In genomic region chr9:115882627-115883200, GRCm38 (mm10) we compare ENCODE assay signal across 17 mouse cellular contexts. TPM values are rescaled to one million over a fixed set of nuclear protein-coding genes. Genes with fewer than 3 reads are reported as not detected.
"Had no signal": no experiment of that assay in that cellular context is flagged by ENCODE, and none has a peak within 500 bp of the region (broad histone marks: within the 10 kb centered on the region; RNA-seq: fewer than 3 reads in every experiment).

No protein-coding gene starts in this region.

- H3K27ac ChIP-seq: left cerebral cortex, adult 2 months; liver, embryonic 14.5 days; lung, embryonic 15.5 days had no signal

- H3K36me3 ChIP-seq: lung, embryonic 15.5 days had no signal

- DNase-seq: kidney, adult 11 months; kidney, adult 9 months; kidney, postnatal 25 days; layer of hippocampus, postnatal 36 days; lung, adult 18-20 months; lung, postnatal 10 days; lung, postnatal 36 days; midbrain, embryonic 14.5 days; thymus, adult 18-20 months; thymus, postnatal 36 days had no signal

- H3K4me3 ChIP-seq: left cerebral cortex, adult 2 months; lung, embryonic 15.5 days had no signal

- H3K4me2 ChIP-seq: lung, embryonic 15.5 days had no signal

- H3K9ac ChIP-seq: liver, embryonic 14.5 days; lung, embryonic 15.5 days had no signal

- H3K27me3 ChIP-seq: lung, embryonic 15.5 days had no signal

- H3K9me3 ChIP-seq: lung, embryonic 15.5 days had no signal

- H3K4me1 ChIP-seq: lung, embryonic 15.5 days had no signal

RNA-seq across cellular contexts. Expression of gene Gadl1, which starts 26.5 kb away (rescaled TPM):
- total RNA-seq: liver, adult 2 months; megakaryocyte-erythroid progenitor cell, adult 5-6 weeks had no signal
- polyA plus RNA-seq: liver, adult 2 months; small intestine, adult 2 months; spleen, adult 2 months had no signal
